Mouse (Mus musculus) erythroblast, embryonic 14.5 days (primary cell): ENCODE measurements around the gene Rasl11b.

Experiments used
- GATA1 ChIP-seq: IDR thresholded peaks from 2 replicates; pipeline ENCODE4 v1.6.1; 2012; ENCODE audit warnings: low read length, inconsistent platforms, mixed read lengths
- TAL1 ChIP-seq: IDR thresholded peaks from 3 replicates; pipeline ENCODE4 v1.6.1; 2012; ENCODE audit warnings: low read length, inconsistent platforms, mixed read lengths

- no peak for TF ChIP-seq GATA1
- no peak for TF ChIP-seq TAL1
Observed at GRCm38 (mm10) chr5:74173162-74173844, 21.8 kb upstream of the Rasl11b start.
